Mouse (Mus musculus) embryonic fibroblast, embryonic 13.5 days (primary cell): ENCODE measurements around the gene Fam20a. TPM values are rescaled to one million over a fixed set of nuclear protein-coding genes. Genes with fewer than 3 reads are reported as not detected.

Experiments used
- H3K27ac ChIP-seq: 2 replicates; pipeline ENCODE4 v1.5.1; 2012; ENCODE audit warnings: low read length, control low read depth, inconsistent platforms; ENCODE audit not compliant: insufficient read depth
- H3K4me1 ChIP-seq: 2 replicates; pipeline ENCODE4 v1.6.1; 2011; ENCODE audit warnings: low read length; ENCODE audit not compliant: control insufficient read depth, insufficient read depth
- H3K4me3 ChIP-seq: 2 replicates; pipeline ENCODE4 v1.5.1; 2011; ENCODE audit warnings: mild to moderate bottlenecking, control low read depth, low read length; ENCODE audit not compliant: insufficient read depth
- CTCF ChIP-seq: IDR thresholded peaks from 2 replicates; pipeline ENCODE4 v1.5.1; 2011; ENCODE audit warnings: mild to moderate bottlenecking, control low read depth, low read length, moderate library complexity, borderline replicate concordance; ENCODE audit not compliant: insufficient read depth
- POLR2A ChIP-seq: IDR thresholded peaks from 2 replicates; pipeline ENCODE4 v1.6.1; 2011; ENCODE audit warnings: low read depth, mild to moderate bottlenecking, control low read depth, low read length, moderate library complexity
- polyA plus RNA-seq: library from polyadenylated mRNA; stranded (reverse); fragments of >200 nt; gene quantifications from 2 replicates; pipeline ENCODE4 v1.2.4, GENCODE M21; 2011; ENCODE audit warnings: low read depth; ENCODE audit not compliant: missing spikeins, insufficient read length

Gene Fam20a
- 38.4 and 44.6 TPM in 2 replicates for polyA plus RNA-seq

GRCm38 (mm10) chr11:109721781-109722446 is at the start of gene Fam20a:
Gene Fam20a, minus strand, starts transcription at chr11:109722279.
- TF ChIP-seq POLR2A (no peak), CTCF (no peak)
- H3K4me1 ChIP-seq = peaks cover under 1% of the 10 kb centered on the region; the same call in 1 of the 2 replicates
- peak within 1 kb of the TSS; percentile 79 for H3K27ac ChIP-seq
- peak within 1 kb of the TSS; percentile 71 for H3K4me3 ChIP-seq

GRCm38 (mm10) chr11:109771381-109771780 is 49.3 kb upstream of the Fam20a start:
- Histone ChIP-seq H3K4me3 (no peak overlapping the region), H3K27ac (no peak overlapping the region), H3K4me1 (no peaks in the 10 kb centered on the region)
- no peak for TF ChIP-seq CTCF

- no peak overlapping the region for H3K27ac ChIP-seq
- no peaks in the 10 kb centered on the region for H3K4me1 ChIP-seq
- TF ChIP-seq CTCF = no peak
- TF ChIP-seq POLR2A = no peak
- H3K4me3 ChIP-seq = no peak overlapping the region
Measured at GRCm38 (mm10) chr11:109770185-109770584, 48.1 kb upstream of the Fam20a start.

- Histone ChIP-seq H3K27ac (no peak overlapping the region), H3K4me3 (no peak overlapping the region), H3K4me1 (no peaks in the 10 kb centered on the region)
- TF ChIP-seq CTCF (no peak), POLR2A (no peak)
Measured at GRCm38 (mm10) chr11:109769091-109769490, 47.0 kb upstream of the Fam20a start.

GRCm38 (mm10) chr11:109760063-109760462 is 38.0 kb upstream of the Fam20a start:
- H3K4me1 ChIP-seq = no peaks in the 10 kb centered on the region
- TF ChIP-seq POLR2A = no peak
- no peak for TF ChIP-seq CTCF
- H3K27ac ChIP-seq = no peak overlapping the region
- no peak overlapping the region for H3K4me3 ChIP-seq

- Histone ChIP-seq H3K27ac (no peak overlapping the region), H3K4me1 (no peaks in the 10 kb centered on the region), H3K4me3 (no peak overlapping the region)
- TF ChIP-seq POLR2A = no peak
- TF ChIP-seq CTCF = no peak
Measured at GRCm38 (mm10) chr11:109758616-109759215, 36.6 kb upstream of the Fam20a start.

GRCm38 (mm10) chr11:109754105-109754602 is 32.1 kb upstream of the Fam20a start:
- TF ChIP-seq CTCF = no peak
- no peak for TF ChIP-seq POLR2A
- no peak overlapping the region for H3K27ac ChIP-seq
- no peak overlapping the region for H3K4me3 ChIP-seq
- H3K4me1 ChIP-seq = no peaks in the 10 kb centered on the region

- Histone ChIP-seq H3K4me1 (no peaks in the 10 kb centered on the region), H3K4me3 (no peak overlapping the region), H3K27ac (no peak overlapping the region)
- no peak for TF ChIP-seq POLR2A
- TF ChIP-seq CTCF = no peak
Measured at GRCm38 (mm10) chr11:109751636-109752603, 29.8 kb upstream of the Fam20a start.

GRCm38 (mm10) chr11:109745210-109745609 is 23.1 kb upstream of the Fam20a start:
- peak overlapping the region; percentile 90 for H3K27ac ChIP-seq
- H3K4me3 ChIP-seq = no peak overlapping the region
- no peak for TF ChIP-seq POLR2A
- H3K4me1 ChIP-seq = 0 out of 2 replicates have a peak, but pooled peaks cover 3% of the 10 kb centered on the region

- Histone ChIP-seq H3K27ac (peak overlapping the region; percentile 78), H3K4me1 (peaks cover 4% of the 10 kb centered on the region), H3K4me3 (no peak overlapping the region)
- no peak for TF ChIP-seq POLR2A
- TF ChIP-seq CTCF = no peak
Measured at GRCm38 (mm10) chr11:109737967-109738366, 15.9 kb upstream of the Fam20a start.
